9 mouse cellular contexts compared by ENCODE assay signal in the genomic region with DNA sequence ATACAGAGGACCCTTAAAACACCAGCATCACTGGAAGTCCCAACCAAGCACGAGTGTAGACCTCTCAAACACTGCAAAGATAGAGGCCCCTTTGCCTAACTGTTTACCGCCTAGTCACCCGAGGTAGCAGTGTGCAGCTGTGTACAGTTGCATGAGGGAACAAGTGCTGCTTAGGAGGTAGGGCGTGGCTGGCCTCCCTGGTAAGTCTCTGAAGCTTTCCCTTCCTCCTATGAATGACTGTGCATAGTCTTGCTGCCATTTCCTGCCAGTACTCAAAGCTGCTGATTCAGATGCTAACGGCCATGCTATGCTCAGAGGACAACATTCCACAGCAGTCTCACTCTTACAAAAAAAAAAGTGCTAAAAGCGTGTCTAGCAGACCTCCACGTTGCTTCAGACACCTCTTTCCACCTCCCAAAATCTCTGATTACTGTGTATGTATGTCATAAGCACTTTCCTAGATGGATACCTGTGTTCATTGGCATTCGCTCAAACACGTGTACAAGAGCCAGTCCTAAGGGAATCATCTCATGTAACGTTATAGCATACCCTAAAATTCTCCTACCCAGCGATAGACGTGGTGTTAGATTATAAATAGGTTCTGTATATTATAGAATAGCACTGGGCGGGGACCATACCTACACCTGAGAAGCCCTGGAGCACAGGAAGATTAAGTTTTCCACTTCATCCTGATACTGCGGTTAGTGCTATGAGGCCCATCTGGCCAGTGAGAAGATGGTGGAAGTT. TPM values are rescaled to one million over a fixed set of nuclear protein-coding genes. Genes with fewer than 3 reads are reported as not detected.
DNase-seq lines count a peak whose midpoint lies in the region; ATAC-seq lines count a peak whose summit lies in the region.
"Had no signal": no experiment of that assay in that cellular context is flagged by ENCODE, and none has a peak within 500 bp of the region (broad histone marks: within the 10 kb centered on the region; RNA-seq: fewer than 3 reads in every experiment).

No protein-coding gene starts in this region.

- peak; percentile 49 for ATAC-seq in heart, embryonic 16.5 days (replicated peaks; ENCODE audit: extremely low read depth, insufficient read depth, low FRiP score)
- peak; percentile 69 for ATAC-seq in intestine, embryonic 15.5 days
- ATAC-seq in megakaryocyte, adult 5-6 weeks (ENCODE audit: poor library complexity, severe bottlenecking) = peak; percentile 98
- no peak for ATAC-seq in forebrain, embryonic 12.5 days (ENCODE audit: low FRiP score)

- DNase-seq in heart, adult 8-10 months (ENCODE audit: low spot score) = no peak
- DNase-seq in thymus, postnatal 25 days = peak; percentile 69
- no peak for DNase-seq in B cell, adult 2 months
- no peak for DNase-seq in cerebellum, postnatal 25 days
- DNase-seq: spleen, adult 18-20 months had no signal

- H3K4me1 ChIP-seq in heart, embryonic 16.5 days (ENCODE audit: control insufficient read depth, insufficient read depth, low read length) = no peaks in the 10 kb centered on the region
- 0 out of 2 replicates have a peak, but pooled peaks cover 2% of the 10 kb centered on the region for H3K4me1 ChIP-seq in intestine, embryonic 15.5 days (replicated peaks)
- H3K4me1 ChIP-seq in forebrain, embryonic 12.5 days = no peaks in the 10 kb centered on the region

- 72% methylated on average over 14 of the region's 14 CpGs for WGBS in heart, embryonic 16.5 days
- WGBS in intestine, embryonic 15.5 days = 73% methylated on average over 14 of the region's 14 CpGs
- WGBS in forebrain, embryonic 12.5 days = 82% methylated on average over 14 of the region's 14 CpGs

- no peak overlapping the region for H3K4me2 ChIP-seq in heart, embryonic 16.5 days (ENCODE audit: low read depth, low read length)
- H3K4me2 ChIP-seq in intestine, embryonic 15.5 days (replicated peaks) = no peak overlapping the region
- no peak overlapping the region for H3K4me2 ChIP-seq in forebrain, embryonic 12.5 days

- H3K27ac ChIP-seq in heart, embryonic 16.5 days (ENCODE audit: low read length) = no peak overlapping the region
- no peak overlapping the region for H3K27ac ChIP-seq in intestine, embryonic 15.5 days
- H3K27ac ChIP-seq in forebrain, embryonic 12.5 days = no peak overlapping the region

- H3K9me3 ChIP-seq in heart, embryonic 16.5 days (replicated peaks; ENCODE audit: control insufficient read depth, low read length) = peaks cover 4% of the 10 kb centered on the region
- no peaks in the 10 kb centered on the region for H3K9me3 ChIP-seq in intestine, embryonic 15.5 days
- no peaks in the 10 kb centered on the region for H3K9me3 ChIP-seq in forebrain, embryonic 12.5 days

- H3K27me3 ChIP-seq in heart, embryonic 16.5 days (ENCODE audit: control insufficient read depth, insufficient read depth, low read length) = no peaks in the 10 kb centered on the region
- no peaks in the 10 kb centered on the region for H3K27me3 ChIP-seq in intestine, embryonic 15.5 days (replicated peaks)
- no peaks in the 10 kb centered on the region for H3K27me3 ChIP-seq in forebrain, embryonic 12.5 days

- no peaks in the 10 kb centered on the region for H3K36me3 ChIP-seq in heart, embryonic 16.5 days (ENCODE audit: control insufficient read depth, insufficient read depth)
- H3K36me3 ChIP-seq in intestine, embryonic 15.5 days = no peaks in the 10 kb centered on the region
- no peaks in the 10 kb centered on the region for H3K36me3 ChIP-seq in forebrain, embryonic 12.5 days (replicated peaks)

- H3K9ac ChIP-seq in heart, embryonic 16.5 days (ENCODE audit: low read length) = no peak overlapping the region
- no peak overlapping the region for H3K9ac ChIP-seq in intestine, embryonic 15.5 days
- no peak overlapping the region for H3K9ac ChIP-seq in forebrain, embryonic 12.5 days

- no peak overlapping the region for H3K4me3 ChIP-seq in heart, embryonic 16.5 days (ENCODE audit: low read length)
- no peak overlapping the region for H3K4me3 ChIP-seq in intestine, embryonic 15.5 days (replicated peaks)
- no peak overlapping the region for H3K4me3 ChIP-seq in forebrain, embryonic 12.5 days (replicated peaks)

RNA-seq across cellular contexts. Expression of gene Minpp1, which starts 38.4 kb away (rescaled TPM):
- 46.6 and 46.8 TPM in 2 replicates for polyA plus RNA-seq in heart, embryonic 16.5 days (2015; fragmentation: Nextera tagmentation; extraction: Ambion mirVana)
- 10 to 100 TPM; 13.9 to 15.8 (median 15.3) TPM for total RNA-seq in heart, adult 8-10 months (2022)
- 58.0 and 66.9 TPM in 2 replicates for polyA plus RNA-seq in intestine, embryonic 15.5 days (2015; fragmentation: Nextera tagmentation; extraction: Ambion mirVana)
- total RNA-seq in megakaryocyte, adult 5-6 weeks (2015) = 23.5 and 27.5 TPM in 2 replicates
- 28.2 and 28.5 TPM in 2 replicates for total RNA-seq in megakaryocyte, adult 5-6 weeks (2017)
- polyA plus RNA-seq in forebrain, embryonic 12.5 days (2016; fragmentation: Nextera tagmentation; extraction: Ambion mirVana) = 52.5 and 54.7 TPM in 2 replicates

RNA-seq across cellular contexts. Expression of gene Rpl9-ps6, which starts 57.6 kb away (rescaled TPM):
- 41.2 and 112 TPM in 2 replicates for polyA plus RNA-seq in heart, embryonic 16.5 days (2015; fragmentation: Nextera tagmentation; extraction: Ambion mirVana)
- total RNA-seq in heart, adult 8-10 months (2022) = 10 to 100 TPM; 14.3 to 25.0 (median 19.3) TPM
- polyA plus RNA-seq in intestine, embryonic 15.5 days (2015; fragmentation: Nextera tagmentation; extraction: Ambion mirVana) = 144 and 146 TPM in 2 replicates
- total RNA-seq in megakaryocyte, adult 5-6 weeks (2015) = 134 and 153 TPM in 2 replicates
- total RNA-seq in megakaryocyte, adult 5-6 weeks (2017) = 50.9 and 68.5 TPM in 2 replicates
- 74.3 and 78.0 TPM in 2 replicates for polyA plus RNA-seq in forebrain, embryonic 12.5 days (2016; fragmentation: Nextera tagmentation; extraction: Ambion mirVana)
